Mouse (Mus musculus) midbrain, embryonic 15.5 days (tissue): ENCODE data around the gene Rabgap1. TPM values are rescaled to one million over a fixed set of nuclear protein-coding genes. Genes with fewer than 3 reads are reported as not detected.

Experiments used
- ATAC-seq: fragments of 200-750 bp; cut with Nextera tagmentation; replicated peaks from 2 replicates; pipeline ENCODE4 v1.8.0; 2017; ENCODE audit warnings: moderate TSS enrichment
- H3K27ac ChIP-seq: fragments of 300-500 bp; sonication (generic); 2 replicates; pipeline ENCODE4 v1.5.1; 2015; ENCODE audit warnings: mild to moderate bottlenecking, inconsistent platforms
- H3K27me3 ChIP-seq: fragments of 300-500 bp; sonication (generic); replicated peaks from 2 replicates; pipeline ENCODE4 v1.6.1; 2015; ENCODE audit warnings: inconsistent platforms
- H3K36me3 ChIP-seq: fragments of 300-500 bp; sonication (generic); replicated peaks from 2 replicates; pipeline ENCODE4 v1.6.1; 2015; ENCODE audit warnings: inconsistent platforms
- H3K4me1 ChIP-seq: fragments of 300-500 bp; sonication (generic); 2 replicates; pipeline ENCODE4 v1.6.1; 2015; ENCODE audit warnings: inconsistent platforms
- H3K4me2 ChIP-seq: fragments of 300-500 bp; sonication (generic); 2 replicates; pipeline ENCODE4 v1.6.1; 2015; ENCODE audit warnings: inconsistent platforms, mild to moderate bottlenecking, moderate library complexity
- H3K4me3 ChIP-seq: fragments of 300-500 bp; sonication (generic); 2 replicates; pipeline ENCODE4 v1.5.1; 2015; ENCODE audit warnings: mild to moderate bottlenecking, inconsistent platforms
- H3K9ac ChIP-seq: fragments of 300-500 bp; sonication (generic); 2 replicates; pipeline ENCODE4 v1.6.1; 2015; ENCODE audit warnings: mild to moderate bottlenecking, inconsistent platforms
- H3K9me3 ChIP-seq: fragments of 300-500 bp; sonication (generic); 2 replicates; pipeline ENCODE4 v1.6.1; 2016; ENCODE audit warnings: inconsistent platforms
- WGBS: fragments of 180-500 bp; shearing (Covaris S2); methylation state at CpG from one replicate; pipeline ENCODE4 v1.1.7; 2015; ENCODE audit warnings: mixed read lengths; 5-methylcytosine and 5-hydroxymethylcytosine counted together
- polyA plus RNA-seq: library from polyadenylated mRNA; unstranded; fragments of >200 nt; fragmentation: Nextera tagmentation; extraction: Ambion mirVana; gene quantifications from 2 replicates; pipeline ENCODE4 v1.2.1, GENCODE M21; 2015

Rabgap1 gene
- polyA plus RNA-seq, 1 experiment from 2014 or later = 52.7 TPM

GRCm38 (mm10) chr2:37576661-37577060 lies 133.6 kb downstream of the Rabgap1 start:
- no peaks in the 10 kb centered on the region for H3K27me3 ChIP-seq
- H3K27ac ChIP-seq = no peak overlapping the region
- no peak for ATAC-seq
- H3K4me1 ChIP-seq = no peaks in the 10 kb centered on the region
- WGBS = 75% methylated on average over 1 of the region's 1 CpGs
- no peaks in the 10 kb centered on the region for H3K9me3 ChIP-seq
- H3K4me3 ChIP-seq = no peak overlapping the region
- no peak overlapping the region for H3K4me2 ChIP-seq
- H3K9ac ChIP-seq = no peak overlapping the region
- no peaks in the 10 kb centered on the region for H3K36me3 ChIP-seq

GRCm38 (mm10) chr2:37578185-37578584 lies 135.1 kb downstream of the Rabgap1 start:
- WGBS = 91% methylated on average over 2 of the region's 2 CpGs
- Histone ChIP-seq H3K4me2 (no peak overlapping the region), H3K4me3 (no peak overlapping the region), H3K4me1 (no peaks in the 10 kb centered on the region), H3K27ac (no peak overlapping the region), H3K9me3 (no peaks in the 10 kb centered on the region), H3K36me3 (no peaks in the 10 kb centered on the region), H3K9ac (no peak overlapping the region), H3K27me3 (no peaks in the 10 kb centered on the region)
- ATAC-seq = no peak

- H3K9ac ChIP-seq = no peak overlapping the region
- no peak for ATAC-seq
Measured at GRCm38 (mm10) chr2:37587919-37588318, 144.8 kb downstream of the Rabgap1 start.

More at GRCm38 (mm10) chr2:37587919-37588318, 144.8 kb downstream of the Rabgap1 start:
- Histone ChIP-seq H3K4me1 (no peaks in the 10 kb centered on the region), H3K9me3 (no peaks in the 10 kb centered on the region), H3K27ac (no peak overlapping the region), H3K4me3 (no peak overlapping the region), H3K4me2 (no peak overlapping the region), H3K36me3 (no peaks in the 10 kb centered on the region), H3K27me3 (no peaks in the 10 kb centered on the region)

Other genes with a start within 250 kb of the Rabgap1 start
- gene Olfr366, start 231.7 kb upstream of the Rabgap1 start, polyA plus RNA-seq = not detected in 2 replicates
- gene Olfr368, start 116.8 kb upstream of the Rabgap1 start, polyA plus RNA-seq = not detected in 2 replicates
- 53.0 and 53.6 TPM in 2 replicates for gene Pdcl, start 83.9 kb upstream of the Rabgap1 start, polyA plus RNA-seq
- 20.6 and 21.7 TPM in 2 replicates for gene Rc3h2, start 20.4 kb upstream of the Rabgap1 start, polyA plus RNA-seq
- 7.5 and 7.7 TPM in 2 replicates for gene Zbtb26, start 144 bp upstream of the Rabgap1 start, polyA plus RNA-seq
- gene Zbtb6, start 108 bp upstream of the Rabgap1 start, polyA plus RNA-seq = 15.6 and 17.5 TPM in 2 replicates
- 16.3 and 18.5 TPM in 2 replicates for gene Gpr21, start 73.1 kb downstream of the Rabgap1 start, polyA plus RNA-seq